Mouse (Mus musculus) midbrain, embryonic 14.5 days (tissue): ENCODE measurements at regions not wholly inside any gene's neighbourhood (a gene's known extent, or its start where the extent isn't known, plus 50 kb on each side); places are given as distances from the start of the nearest gene placed in this dataset.

Experiments
- ATAC-seq: fragments of 200-750 bp; cut with Nextera tagmentation; 2 replicates; pipeline ENCODE4 v1.8.0; 2017; ENCODE audit warnings: moderate number of reproducible peaks, moderate library complexity; ENCODE audit not compliant: low FRiP score, low TSS enrichment
- DNase-seq: peaks from one replicate; pipeline ENCODE4 v3.0.0-alpha.2; 2015
- H3K27ac ChIP-seq: fragments of 300-500 bp; sonication (generic); replicated peaks from 2 replicates; pipeline ENCODE4 v1.5.1; 2014; ENCODE audit warnings: mild to moderate bottlenecking, low read depth, low read length, moderate library complexity
- H3K27me3 ChIP-seq: fragments of 300-500 bp; sonication (generic); 2 replicates; pipeline ENCODE4 v1.6.1; 2014; ENCODE audit warnings: low read length, control low read depth, mixed read lengths; ENCODE audit not compliant: control insufficient read depth, insufficient read depth
- H3K36me3 ChIP-seq: fragments of 300-500 bp; sonication (generic); 2 replicates; pipeline ENCODE4 v1.6.1; 2014; ENCODE audit warnings: low read length, control low read depth; ENCODE audit not compliant: control insufficient read depth, insufficient read depth
- H3K4me1 ChIP-seq: fragments of 300-500 bp; sonication (generic); 2 replicates; pipeline ENCODE4 v1.6.1; 2014; ENCODE audit warnings: mild to moderate bottlenecking, antibody characterized with exemption, low read length, control low read depth; ENCODE audit not compliant: control insufficient read depth, insufficient read depth
- H3K4me2 ChIP-seq: fragments of 300-500 bp; sonication (generic); 2 replicates; pipeline ENCODE4 v1.6.1; 2014; ENCODE audit warnings: mild to moderate bottlenecking, low read length, moderate library complexity
- H3K4me3 ChIP-seq: fragments of 300-500 bp; sonication (generic); replicated peaks from 2 replicates; pipeline ENCODE4 v1.5.1; 2014; ENCODE audit warnings: low read depth, low read length
- H3K9ac ChIP-seq: fragments of 300-500 bp; sonication (generic); replicated peaks from 2 replicates; pipeline ENCODE4 v1.6.1; 2014; ENCODE audit warnings: mild to moderate bottlenecking, low read length, moderate library complexity
- H3K9me3 ChIP-seq: fragments of 300-500 bp; sonication (generic); 2 replicates; pipeline ENCODE4 v1.6.1; 2016; ENCODE audit warnings: low read length, control low read depth, mixed read lengths; ENCODE audit not compliant: control insufficient read depth

DNA sequence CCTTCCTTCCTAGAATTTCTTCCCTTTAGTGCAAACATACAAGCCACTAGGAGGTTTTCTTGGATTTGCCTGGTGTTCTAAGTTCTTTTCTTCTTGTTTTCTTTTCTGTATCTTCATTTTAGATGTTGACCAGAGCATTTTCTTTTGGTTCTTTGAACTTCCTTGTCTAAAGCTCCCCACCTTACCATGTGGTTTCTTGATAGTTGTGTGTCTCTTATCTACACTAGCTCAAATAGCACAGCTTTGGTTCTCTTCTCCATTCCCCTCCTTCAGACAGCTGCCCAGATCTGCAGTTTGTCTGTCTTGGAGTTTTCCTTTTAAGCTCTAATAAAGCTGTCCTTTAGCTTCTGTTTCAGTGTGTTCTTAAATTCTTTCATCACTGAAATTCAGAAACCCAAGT lies 123.0 kb upstream of the Xrcc4 start:
- H3K9me3 ChIP-seq: no peaks in the 10 kb centered on the region; the same call in 1 of the 2 replicates
- H3K27ac ChIP-seq: no peak overlapping the region
- H3K4me1 ChIP-seq: no peaks in the 10 kb centered on the region
- no peak overlapping the region for H3K4me3 ChIP-seq
- ATAC-seq (no peak), DNase-seq (no peak)
- no peak overlapping the region for H3K4me2 ChIP-seq
- H3K27me3 ChIP-seq: no peaks in the 10 kb centered on the region
- no peaks in the 10 kb centered on the region for H3K36me3 ChIP-seq
- H3K9ac ChIP-seq: no peak overlapping the region

GRCm38 (mm10) chr13:90207875-90208274 lies 118.5 kb upstream of the Xrcc4 start:
- ATAC-seq (no peak), DNase-seq (no peak)
- Histone ChIP-seq H3K9ac (no peak overlapping the region), H3K4me2 (no peak overlapping the region), H3K27ac (no peak overlapping the region), H3K4me1 (no peaks in the 10 kb centered on the region), H3K9me3 (no peaks in the 10 kb centered on the region; the same call in 1 of the 2 replicates), H3K36me3 (no peaks in the 10 kb centered on the region), H3K27me3 (no peaks in the 10 kb centered on the region), H3K4me3 (no peak overlapping the region)
